2 mouse cellular contexts compared by ENCODE assay signal in genomic region chr2:66165025-66165424, GRCm38 (mm10).
TF ChIP-seq lines count a peak whose summit lies in the region.

No protein-coding gene starts in this region.

TF ChIP-seq in CH12.LX, 34 proteins besides CTCF, POLR2A, EP300 and RAD21 (continued from another document):
- TF ChIP-seq MAFK (IDR thresholded peaks at IDR 0.05; ENCODE audit: insufficient replicate concordance, low read length): 0 out of 2 replicates have a peak, but pooled peaks have one; percentile 12
TF ChIP-seq in CH12.LX: peak in this region for 1.

TF ChIP-seq in ES-E14, 5 proteins besides CTCF, POLR2A, EP300 and RAD21 (continued from another document):
- no peak for TF ChIP-seq ZC3H11A (IDR thresholded peaks at IDR 0.05; ENCODE audit: borderline replicate concordance, low read depth, low read length)
- no peak for TF ChIP-seq CHD2 (IDR thresholded peaks at IDR 0.05; ENCODE audit: low read depth, low read length)
